Mouse (Mus musculus): ENCODE data around the gene Hydin. TPM values are rescaled to one million over a fixed set of nuclear protein-coding genes. Genes with fewer than 3 reads are reported as not detected.

The Hydin gene
- polyA plus RNA-seq, 1 experiment from 2014 or later: 0.17 TPM

DNA sequence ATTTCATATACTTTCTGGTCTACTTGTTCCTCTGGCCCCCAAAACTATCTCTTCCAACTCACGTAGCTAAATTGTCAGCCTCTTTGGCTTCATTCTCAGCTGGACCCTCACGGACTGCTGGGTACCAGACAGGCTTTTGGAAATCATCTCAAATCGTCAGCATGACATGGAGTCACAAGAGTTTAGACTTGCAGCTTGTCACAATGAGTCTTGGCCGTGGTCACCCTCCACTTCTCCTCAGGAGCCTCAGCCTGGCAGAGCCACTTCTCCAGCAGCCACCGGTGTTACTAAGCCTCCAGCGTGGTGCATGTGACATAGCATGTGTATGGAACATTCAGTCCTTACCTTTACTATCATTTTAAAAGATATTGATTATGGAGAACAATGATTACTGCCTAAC lies 135.5 kb downstream of the Hydin start:
- Histone ChIP-seq H3K4me2 (no peak overlapping the region), H3K4me3 (replicated peaks) (no peak overlapping the region), H3K27me3 (replicated peaks) (no peaks in the 10 kb centered on the region), H3K9ac (no peak overlapping the region), H3K27ac (no peak overlapping the region), H3K4me1 (no peaks in the 10 kb centered on the region), H3K9me3 (no peaks in the 10 kb centered on the region), H3K36me3 (no peaks in the 10 kb centered on the region)
- ATAC-seq (ENCODE audit: insufficient read depth, low FRiP score, low read depth): no peak
- WGBS: 84% methylated on average over 6 of the region's 6 CpGs

DNA sequence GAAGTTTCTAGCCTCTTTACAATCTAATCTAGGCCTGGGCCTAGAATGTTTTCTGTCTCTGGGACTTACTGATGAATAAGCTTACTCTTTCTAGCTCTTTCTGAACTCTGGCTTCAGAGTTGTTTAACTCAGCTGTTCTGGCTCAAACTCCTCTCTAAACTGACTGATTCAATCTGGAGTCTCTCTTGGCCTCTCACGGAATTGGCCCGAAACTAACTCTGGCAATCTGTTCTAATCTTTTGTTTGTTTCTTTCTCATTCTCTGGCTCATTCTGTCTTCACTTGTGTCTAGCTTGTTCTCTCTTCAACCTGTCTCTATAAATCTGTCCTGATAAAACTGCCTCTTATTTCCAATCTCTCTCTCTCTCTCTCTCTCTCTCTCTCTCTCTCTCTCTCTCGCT lies 137.7 kb downstream of the Hydin start:
- 54% methylated on average over 3 of the region's 3 CpGs for WGBS
- H3K4me2 ChIP-seq: no peak overlapping the region
- no peak overlapping the region for H3K9ac ChIP-seq
- H3K27ac ChIP-seq: no peak overlapping the region
- no peak for ATAC-seq (ENCODE audit: insufficient read depth, low FRiP score, low read depth)
- no peaks in the 10 kb centered on the region for H3K36me3 ChIP-seq
- no peaks in the 10 kb centered on the region for H3K9me3 ChIP-seq
- no peaks in the 10 kb centered on the region for H3K27me3 ChIP-seq (replicated peaks)
- H3K4me3 ChIP-seq (replicated peaks): no peak overlapping the region
- H3K4me1 ChIP-seq: no peaks in the 10 kb centered on the region

DNA sequence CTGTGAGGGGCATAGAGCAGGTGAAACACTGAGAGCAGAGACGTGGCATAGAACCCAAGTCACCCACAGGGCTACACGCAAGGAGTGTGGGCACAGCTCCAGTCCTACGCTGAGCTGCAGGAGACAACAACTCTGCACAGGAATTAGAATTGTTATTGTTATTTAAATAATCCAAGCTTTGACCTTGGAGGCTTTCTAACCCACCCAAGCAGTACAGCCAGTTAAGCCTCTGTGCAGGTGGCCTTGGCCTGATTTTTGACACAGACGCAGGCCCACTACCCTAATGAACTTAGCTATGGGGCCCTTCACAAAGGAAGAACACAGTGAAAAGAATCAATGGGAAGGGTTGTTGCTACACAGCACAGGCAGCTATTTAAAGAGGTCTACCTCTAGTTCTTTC lies 148.3 kb downstream of the Hydin start:
- ATAC-seq (ENCODE audit: insufficient read depth, low FRiP score, low read depth): no peak
- H3K9ac ChIP-seq: no peak overlapping the region
- WGBS: 73% methylated on average over 4 of the region's 4 CpGs
- H3K9me3 ChIP-seq: no peaks in the 10 kb centered on the region
- H3K27me3 ChIP-seq (replicated peaks): no peaks in the 10 kb centered on the region
- no peaks in the 10 kb centered on the region for H3K4me1 ChIP-seq
- no peaks in the 10 kb centered on the region for H3K36me3 ChIP-seq
- no peak overlapping the region for H3K27ac ChIP-seq
- H3K4me3 ChIP-seq (replicated peaks): no peak overlapping the region
- H3K4me2 ChIP-seq: no peak overlapping the region

DNA sequence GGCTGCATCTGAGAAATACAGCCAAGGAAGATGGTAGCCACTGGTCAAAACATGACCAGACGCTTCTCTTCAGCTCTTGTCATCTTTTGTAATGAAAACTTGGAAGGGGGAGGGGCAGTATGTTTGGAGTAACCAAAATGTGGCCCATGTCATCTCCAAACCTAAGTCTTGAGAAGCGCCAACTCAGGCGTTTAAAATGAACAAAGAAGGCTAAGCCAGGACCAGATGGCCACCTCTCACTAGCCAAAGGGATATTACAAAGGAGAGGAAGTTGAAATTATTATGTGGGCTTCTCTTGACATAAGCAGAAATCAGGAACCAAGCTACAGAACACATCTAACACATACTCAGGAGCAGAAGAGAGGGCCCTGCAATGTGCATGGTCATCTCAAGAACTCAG lies 150.2 kb downstream of the Hydin start:
- no peak overlapping the region for H3K9ac ChIP-seq
- H3K9me3 ChIP-seq: no peaks in the 10 kb centered on the region
- H3K27me3 ChIP-seq (replicated peaks): no peaks in the 10 kb centered on the region
- ATAC-seq (ENCODE audit: insufficient read depth, low FRiP score, low read depth): no peak
- no peaks in the 10 kb centered on the region for H3K36me3 ChIP-seq
- H3K4me1 ChIP-seq: no peaks in the 10 kb centered on the region
- no peak overlapping the region for H3K4me2 ChIP-seq
- no peak overlapping the region for H3K4me3 ChIP-seq (replicated peaks)
- WGBS: 76% methylated on average over 3 of the region's 3 CpGs
- no peak overlapping the region for H3K27ac ChIP-seq

DNA sequence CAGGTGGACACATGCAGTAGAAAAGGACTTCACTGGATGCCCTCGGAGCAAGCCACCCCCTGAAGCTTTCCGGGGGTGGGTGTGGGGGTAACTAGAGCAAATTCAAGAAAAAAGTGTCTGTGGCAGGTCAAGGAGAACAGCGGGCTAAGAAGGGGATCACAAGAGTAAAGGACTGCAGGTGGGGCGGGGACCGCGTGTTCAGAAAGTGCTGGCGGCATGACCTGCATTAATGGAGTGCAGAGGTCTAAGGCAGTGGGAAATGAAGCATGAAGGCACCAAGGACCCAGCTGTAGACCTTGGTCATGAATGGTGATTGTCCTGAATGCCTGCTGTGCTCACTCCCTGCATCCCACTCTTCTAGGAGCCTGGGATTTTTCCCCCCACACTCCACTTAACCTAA lies 151.0 kb downstream of the Hydin start:
- WGBS: 90% methylated on average over 7 of the region's 7 CpGs
- no peaks in the 10 kb centered on the region for H3K27me3 ChIP-seq (replicated peaks)
- H3K9me3 ChIP-seq: no peaks in the 10 kb centered on the region
- no peak overlapping the region for H3K9ac ChIP-seq
- H3K36me3 ChIP-seq: no peaks in the 10 kb centered on the region
- no peak overlapping the region for H3K27ac ChIP-seq
- H3K4me3 ChIP-seq (replicated peaks): no peak overlapping the region
- H3K4me1 ChIP-seq: no peaks in the 10 kb centered on the region
- no peak for ATAC-seq (ENCODE audit: insufficient read depth, low FRiP score, low read depth)
- no peak overlapping the region for H3K4me2 ChIP-seq

DNA sequence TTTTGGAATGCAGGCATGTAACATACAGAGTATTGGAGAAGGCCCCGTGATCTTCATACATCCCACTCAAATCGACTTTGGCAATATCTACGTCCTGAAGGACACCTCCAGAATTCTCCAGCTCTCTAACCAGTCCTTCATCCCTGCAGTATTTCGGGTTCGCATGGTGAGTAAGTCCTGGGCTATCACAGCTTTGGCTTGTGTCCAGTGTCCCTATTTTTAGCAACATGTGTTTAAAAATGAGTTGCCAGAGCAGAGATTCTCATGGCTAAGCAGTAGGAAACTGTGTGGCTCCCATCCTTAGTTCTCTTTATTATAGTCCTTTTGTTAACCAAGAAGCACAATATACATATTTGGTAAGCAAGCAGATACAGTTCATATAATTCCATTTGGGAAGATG lies 152.9 kb downstream of the Hydin start:
- Histone ChIP-seq H3K9ac (no peak overlapping the region), H3K36me3 (no peaks in the 10 kb centered on the region), H3K4me1 (no peaks in the 10 kb centered on the region), H3K27ac (no peak overlapping the region), H3K9me3 (no peaks in the 10 kb centered on the region), H3K27me3 (replicated peaks) (no peaks in the 10 kb centered on the region), H3K4me3 (replicated peaks) (no peak overlapping the region), H3K4me2 (no peak overlapping the region)
- 71% methylated on average over 5 of the region's 5 CpGs for WGBS
- ATAC-seq (ENCODE audit: insufficient read depth, low FRiP score, low read depth): no peak

DNA sequence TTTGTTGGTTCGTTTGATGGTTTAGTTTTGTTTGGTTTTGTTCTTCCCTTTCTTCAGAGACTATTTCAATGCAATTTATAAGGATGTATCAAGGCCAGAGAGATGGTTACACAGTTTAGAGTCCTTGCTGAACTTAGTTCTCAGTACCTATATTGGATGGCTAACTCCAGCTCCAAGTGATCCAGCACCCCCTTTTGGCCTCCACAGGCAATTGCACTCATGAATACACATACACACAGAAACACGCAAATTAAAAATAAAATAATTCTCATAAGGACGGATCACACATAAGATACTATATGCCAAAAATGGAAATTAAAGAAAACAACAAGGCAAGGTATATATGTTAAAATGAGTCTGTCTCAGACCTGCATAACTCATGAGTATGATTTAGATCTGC lies 153.4 kb downstream of the Hydin start:
- Histone ChIP-seq H3K9ac (no peak overlapping the region), H3K4me3 (replicated peaks) (no peak overlapping the region), H3K27me3 (replicated peaks) (no peaks in the 10 kb centered on the region), H3K4me2 (no peak overlapping the region), H3K4me1 (no peaks in the 10 kb centered on the region), H3K36me3 (no peaks in the 10 kb centered on the region), H3K27ac (no peak overlapping the region), H3K9me3 (no peaks in the 10 kb centered on the region)
- 83% methylated on average over 3 of the region's 3 CpGs for WGBS
- no peak for ATAC-seq (ENCODE audit: insufficient read depth, low FRiP score, low read depth)

DNA sequence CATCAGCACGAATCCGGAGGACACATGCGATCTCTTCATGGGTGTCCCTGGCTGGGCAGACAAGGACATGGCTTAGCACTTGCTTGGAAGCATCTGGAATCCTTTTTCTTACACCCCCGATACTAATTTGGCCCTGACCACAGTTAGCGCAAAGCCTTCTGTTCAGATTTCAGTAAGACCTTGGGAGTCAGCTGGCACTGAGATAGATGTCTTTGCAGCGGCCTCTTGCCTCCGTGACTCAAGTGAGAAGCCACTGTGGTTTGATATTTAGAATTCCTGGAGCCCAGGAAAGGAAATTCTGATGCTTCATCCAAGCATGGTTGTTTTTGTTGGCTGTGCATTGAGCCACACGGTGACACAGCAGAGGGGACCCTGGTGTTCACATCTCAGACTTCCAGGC lies 157.4 kb downstream of the Hydin start:
- H3K36me3 ChIP-seq: no peaks in the 10 kb centered on the region
- no peak overlapping the region for H3K4me3 ChIP-seq (replicated peaks)
- no peaks in the 10 kb centered on the region for H3K9me3 ChIP-seq
- 80% methylated on average over 8 of the region's 8 CpGs for WGBS
- H3K27me3 ChIP-seq (replicated peaks): no peaks in the 10 kb centered on the region
- no peaks in the 10 kb centered on the region for H3K4me1 ChIP-seq
- no peak overlapping the region for H3K9ac ChIP-seq
- H3K4me2 ChIP-seq: no peak overlapping the region
- H3K27ac ChIP-seq: no peak overlapping the region
- no peak for ATAC-seq (ENCODE audit: insufficient read depth, low FRiP score, low read depth)

DNA sequence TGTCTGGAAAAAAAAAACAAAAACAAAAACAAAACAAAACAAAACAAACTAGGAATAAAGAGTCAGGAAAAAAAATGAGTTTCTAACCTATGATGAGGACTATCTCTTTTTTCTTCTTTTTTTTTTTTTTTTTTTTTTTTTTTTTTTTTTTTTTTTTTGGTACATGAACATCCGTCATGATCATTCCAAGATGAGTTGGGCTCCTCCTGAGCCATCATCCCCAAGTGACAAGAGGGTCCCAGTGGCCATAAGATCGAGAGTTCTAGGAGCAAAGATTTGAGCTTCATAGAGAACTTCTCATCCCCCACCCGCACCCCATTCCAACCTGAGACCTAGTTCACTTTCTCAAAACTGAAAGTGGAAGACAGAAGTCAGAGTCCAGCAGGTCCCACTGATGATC lies 164.6 kb downstream of the Hydin start:
- Histone ChIP-seq H3K4me2 (no peak overlapping the region), H3K27me3 (replicated peaks) (no peaks in the 10 kb centered on the region), H3K36me3 (no peaks in the 10 kb centered on the region), H3K9ac (no peak overlapping the region), H3K27ac (no peak overlapping the region), H3K9me3 (no peaks in the 10 kb centered on the region), H3K4me1 (no peaks in the 10 kb centered on the region), H3K4me3 (replicated peaks) (no peak overlapping the region)
- 89% methylated on average over 3 of the region's 3 CpGs for WGBS
- no peak for ATAC-seq (ENCODE audit: insufficient read depth, low FRiP score, low read depth)

DNA sequence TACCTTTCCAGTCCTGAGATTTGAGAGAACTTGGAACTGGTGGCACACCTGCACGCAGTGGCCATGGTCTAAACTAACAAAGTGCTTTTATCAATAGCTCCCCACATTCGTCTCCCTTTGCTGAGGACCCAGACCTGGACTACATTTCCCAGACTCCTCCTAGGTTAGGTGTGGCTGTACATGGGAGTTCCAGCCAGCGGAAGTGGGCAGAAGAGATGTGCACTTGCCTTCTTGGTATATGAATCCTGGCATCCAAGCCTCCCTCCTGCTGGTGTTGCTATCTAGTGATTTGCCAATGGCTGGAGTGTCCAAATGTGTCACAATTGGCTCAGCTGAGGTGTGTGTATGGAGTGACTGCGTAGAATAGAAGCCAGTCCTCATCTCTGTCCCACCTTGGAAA lies 173.8 kb downstream of the Hydin start:
- Histone ChIP-seq H3K9me3 (no peaks in the 10 kb centered on the region), H3K4me3 (replicated peaks) (no peak overlapping the region), H3K9ac (no peak overlapping the region), H3K4me1 (no peaks in the 10 kb centered on the region), H3K4me2 (no peak overlapping the region), H3K27ac (no peak overlapping the region), H3K36me3 (no peaks in the 10 kb centered on the region), H3K27me3 (replicated peaks) (no peaks in the 10 kb centered on the region)
- 60% methylated on average over 4 of the region's 4 CpGs for WGBS
- no peak for ATAC-seq (ENCODE audit: insufficient read depth, low FRiP score, low read depth)

DNA sequence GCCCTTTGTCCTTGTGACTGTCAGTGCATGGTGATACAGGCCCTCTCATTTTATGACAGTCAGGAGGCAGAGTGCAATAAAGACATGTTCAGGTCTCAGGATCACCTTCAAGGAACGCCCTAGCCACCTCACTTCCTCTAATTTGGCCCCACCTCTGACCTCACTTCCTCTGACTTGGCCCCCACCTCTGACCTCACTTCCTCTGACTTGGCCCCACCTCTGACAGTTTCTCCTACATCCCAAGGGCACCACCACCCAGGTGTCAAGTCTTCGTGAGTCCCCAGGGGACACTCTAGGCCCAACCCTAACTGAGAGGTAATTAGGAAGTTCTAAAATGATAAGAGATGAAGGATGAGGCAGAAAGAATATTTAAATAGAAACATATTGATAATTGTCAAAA lies 177.5 kb downstream of the Hydin start:
- H3K27me3 ChIP-seq (replicated peaks): no peaks in the 10 kb centered on the region
- H3K4me3 ChIP-seq (replicated peaks): no peak overlapping the region
- H3K9ac ChIP-seq: no peak overlapping the region
- no peak overlapping the region for H3K27ac ChIP-seq
- 87% methylated on average over 2 of the region's 2 CpGs for WGBS
- H3K4me1 ChIP-seq: no peaks in the 10 kb centered on the region
- ATAC-seq (ENCODE audit: insufficient read depth, low FRiP score, low read depth): no peak
- H3K36me3 ChIP-seq: no peaks in the 10 kb centered on the region
- no peak overlapping the region for H3K4me2 ChIP-seq
- no peaks in the 10 kb centered on the region for H3K9me3 ChIP-seq

DNA sequence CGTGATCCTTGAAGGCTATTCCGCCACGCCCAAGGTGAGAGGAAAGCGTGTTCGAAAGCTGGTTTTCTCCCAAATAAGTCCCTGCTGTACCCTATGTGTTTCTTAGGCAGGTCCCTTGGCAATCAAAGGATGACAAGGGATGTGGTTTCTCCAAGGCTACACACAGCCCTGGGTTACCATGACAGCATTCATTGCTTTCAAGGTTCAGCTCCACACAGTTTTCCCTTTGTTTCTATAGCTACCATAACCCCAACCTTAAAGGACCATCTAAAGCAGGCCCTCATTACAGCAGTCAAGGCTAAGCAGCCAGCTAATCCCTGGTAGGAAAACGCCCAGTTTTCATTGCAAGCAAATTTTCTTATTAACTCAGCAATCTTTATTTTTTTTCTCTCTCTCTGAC lies 183.7 kb downstream of the Hydin start:
- 89% methylated on average over 6 of the region's 6 CpGs for WGBS
- H3K4me3 ChIP-seq (replicated peaks): no peak overlapping the region
- H3K9me3 ChIP-seq: no peaks in the 10 kb centered on the region
- H3K27ac ChIP-seq: no peak overlapping the region
- H3K4me2 ChIP-seq: no peak overlapping the region
- H3K27me3 ChIP-seq (replicated peaks): no peaks in the 10 kb centered on the region
- H3K9ac ChIP-seq: no peak overlapping the region
- no peak for ATAC-seq (ENCODE audit: insufficient read depth, low FRiP score, low read depth)
- no peaks in the 10 kb centered on the region for H3K36me3 ChIP-seq
- no peaks in the 10 kb centered on the region for H3K4me1 ChIP-seq

DNA sequence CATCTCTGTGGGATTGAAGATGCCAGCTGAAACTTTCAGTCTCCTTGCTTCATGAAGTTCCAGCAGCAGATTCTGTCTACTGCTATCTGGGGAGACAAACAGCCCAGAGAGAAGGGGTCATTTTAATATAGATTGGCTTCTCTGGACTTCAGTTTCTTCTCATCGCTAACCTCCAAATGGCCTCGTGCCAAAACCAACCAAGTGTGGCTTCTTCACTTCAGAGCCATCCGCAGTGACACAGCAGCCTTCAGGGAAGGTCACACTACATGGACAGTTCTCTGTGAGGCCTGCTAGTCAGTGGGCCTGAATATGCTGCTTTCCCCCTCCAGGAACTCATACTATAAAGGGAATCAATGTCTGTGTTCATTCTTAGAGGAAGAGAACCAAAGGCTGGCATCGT lies 187.7 kb downstream of the Hydin start:
- Histone ChIP-seq H3K4me1 (no peaks in the 10 kb centered on the region), H3K4me2 (no peak overlapping the region), H3K27ac (no peak overlapping the region), H3K9ac (no peak overlapping the region), H3K9me3 (no peaks in the 10 kb centered on the region), H3K4me3 (replicated peaks) (no peak overlapping the region), H3K36me3 (no peaks in the 10 kb centered on the region), H3K27me3 (replicated peaks) (no peaks in the 10 kb centered on the region)
- WGBS: 86% methylated on average over 4 of the region's 4 CpGs
- no peak for ATAC-seq (ENCODE audit: insufficient read depth, low FRiP score, low read depth)
